Mouse (Mus musculus) cerebellum, adult (tissue): ENCODE measurements around the gene Gtsf1l.

Source experiments
- ATAC-seq: cut with Nextera tagmentation; 2 replicates; pipeline ENCODE4 v1.9.2; 2017; ENCODE audit warnings: mild to moderate bottlenecking, moderate library complexity, mixed read lengths; ENCODE audit not compliant: insufficient number of reproducible peaks, low FRiP score, low TSS enrichment

Gtsf1l gene

GRCm38 (mm10) chr2:163087728-163088127, at the start of gene Gtsf1l:
TSS of gene Gtsf1l (minus strand) at chr2:163087855.
- ATAC-seq = no peak

- ATAC-seq = no peak
Measured at GRCm38 (mm10) chr2:163136996-163137395, 49.3 kb upstream of the Gtsf1l start.

DNA sequence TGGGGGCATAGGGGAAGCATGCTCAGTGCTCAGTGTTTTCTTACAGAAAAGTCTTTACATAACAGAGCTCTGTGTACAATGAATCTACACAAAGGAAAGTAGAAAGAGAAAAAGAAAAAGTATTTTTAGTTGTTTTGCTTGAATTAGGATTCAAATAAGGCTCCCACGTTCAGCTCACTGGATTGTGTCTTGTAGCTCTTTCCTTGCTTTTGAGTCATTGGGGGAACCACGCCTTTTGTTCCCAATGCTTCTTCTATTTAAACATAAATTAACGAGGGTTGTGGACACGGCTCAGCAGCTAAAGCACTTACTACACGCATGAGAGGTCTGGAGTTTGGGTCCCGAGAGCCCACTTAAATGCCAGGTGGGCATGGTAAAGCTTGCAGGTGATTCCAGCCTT, 48.3 kb upstream of the Gtsf1l start:
- ATAC-seq = no peak

DNA sequence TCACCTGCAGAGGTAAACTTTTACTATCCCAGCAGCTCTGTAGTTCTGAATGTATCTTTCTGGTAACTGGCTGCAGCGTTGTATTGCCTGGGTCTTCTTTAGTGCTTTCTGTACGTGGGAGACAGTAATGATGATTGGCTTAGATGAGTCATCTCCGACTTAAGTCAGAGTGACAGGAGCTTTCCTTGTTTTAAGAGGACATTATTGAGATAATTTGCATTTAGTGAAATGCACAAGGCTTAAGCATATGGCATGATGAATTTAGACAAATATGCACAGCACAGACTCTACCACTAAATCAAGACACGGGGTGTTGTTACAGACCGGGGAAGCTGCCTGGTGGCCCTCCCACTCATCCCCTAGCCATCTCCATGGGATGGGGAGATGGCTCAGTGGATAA, 44.7 kb upstream of the Gtsf1l start:
- no peak for ATAC-seq

GRCm38 (mm10) chr2:163130837-163131236, 43.2 kb upstream of the Gtsf1l start:
- ATAC-seq = no peak

DNA sequence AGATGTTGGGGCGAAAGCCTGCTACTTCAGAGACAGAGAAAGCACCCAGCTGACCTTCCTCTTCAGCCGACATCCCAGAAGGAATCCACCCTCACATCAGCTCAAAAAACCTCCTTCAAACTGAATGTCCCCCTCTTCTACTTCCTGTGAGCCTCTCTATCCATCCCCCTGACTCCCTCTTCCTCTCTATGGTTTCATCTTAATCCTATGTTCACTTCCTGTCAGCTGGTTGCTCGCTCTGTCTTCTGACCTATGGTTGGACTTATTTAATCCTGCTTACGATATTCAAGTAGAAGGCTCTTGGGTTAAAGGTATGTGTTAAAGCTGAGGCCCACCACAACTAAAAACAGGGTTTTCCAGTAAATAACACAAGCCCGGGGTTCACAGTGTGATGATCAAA, 35.8 kb upstream of the Gtsf1l start:
- no peak for ATAC-seq

GRCm38 (mm10) chr2:163122319-163122718, 34.7 kb upstream of the Gtsf1l start:
- no peak for ATAC-seq

DNA sequence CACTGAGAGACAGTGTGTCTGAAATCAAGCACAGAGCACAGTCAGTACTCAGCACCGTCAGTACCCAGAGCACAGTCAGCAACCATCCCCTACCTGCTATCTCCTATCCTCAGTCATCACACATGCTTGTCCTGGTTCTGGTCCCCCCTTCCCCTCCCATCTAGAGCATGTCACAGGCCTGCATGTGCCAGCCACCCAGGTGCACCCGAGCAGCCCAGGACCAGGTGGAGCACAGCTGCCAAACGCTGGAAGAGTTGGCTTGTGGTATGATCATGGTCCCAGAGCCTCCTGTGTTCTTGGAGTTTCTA, 33.7 kb upstream of the Gtsf1l start:
- ATAC-seq = no peak

- no peak for ATAC-seq
Measured at GRCm38 (mm10) chr2:163120626-163121352, 33.1 kb upstream of the Gtsf1l start.

GRCm38 (mm10) chr2:163111413-163112201, 24.0 kb upstream of the Gtsf1l start:
- no peak for ATAC-seq

DNA sequence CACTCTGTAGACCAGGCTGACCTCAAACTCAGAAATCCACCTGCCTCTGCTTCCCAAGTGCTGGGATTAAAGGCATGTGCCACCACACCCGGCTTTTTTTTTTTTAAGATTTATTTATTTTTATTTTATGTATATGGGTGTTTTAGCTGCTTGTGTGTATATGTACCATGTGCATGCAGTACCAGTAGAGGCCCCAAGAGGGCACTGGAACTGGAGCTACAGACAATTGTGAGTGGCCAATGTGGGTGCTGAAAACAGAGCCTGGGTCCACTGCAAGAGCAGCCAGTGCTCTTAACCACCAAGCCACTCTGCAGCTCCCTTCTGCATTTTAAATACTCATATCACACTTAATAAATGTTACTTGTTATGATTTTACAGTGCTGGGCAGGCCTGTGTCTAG, 23.1 kb upstream of the Gtsf1l start:
- no peak for ATAC-seq

DNA sequence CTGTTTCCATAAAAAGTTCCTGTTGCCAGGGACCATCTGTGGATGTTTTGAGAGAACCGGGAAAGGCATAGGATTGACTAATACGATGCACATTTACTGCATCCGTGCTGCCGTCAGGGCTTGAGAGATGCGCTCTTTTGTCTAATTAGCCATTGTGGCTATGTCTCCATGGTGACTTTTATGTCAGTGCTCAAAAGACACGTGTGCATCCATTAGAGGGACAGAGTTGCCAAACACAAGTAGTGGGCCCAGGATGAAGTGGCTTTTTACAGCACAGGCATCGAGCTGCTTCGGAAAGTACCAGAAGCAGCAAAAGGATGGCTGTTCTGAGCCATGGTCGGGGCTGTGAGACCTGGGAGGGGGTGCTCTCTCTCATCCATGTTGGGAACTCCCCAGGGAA, 20.7 kb upstream of the Gtsf1l start:
- no peak for ATAC-seq

- ATAC-seq = no peak
Measured at GRCm38 (mm10) chr2:163104086-163104770, 16.6 kb upstream of the Gtsf1l start.

DNA sequence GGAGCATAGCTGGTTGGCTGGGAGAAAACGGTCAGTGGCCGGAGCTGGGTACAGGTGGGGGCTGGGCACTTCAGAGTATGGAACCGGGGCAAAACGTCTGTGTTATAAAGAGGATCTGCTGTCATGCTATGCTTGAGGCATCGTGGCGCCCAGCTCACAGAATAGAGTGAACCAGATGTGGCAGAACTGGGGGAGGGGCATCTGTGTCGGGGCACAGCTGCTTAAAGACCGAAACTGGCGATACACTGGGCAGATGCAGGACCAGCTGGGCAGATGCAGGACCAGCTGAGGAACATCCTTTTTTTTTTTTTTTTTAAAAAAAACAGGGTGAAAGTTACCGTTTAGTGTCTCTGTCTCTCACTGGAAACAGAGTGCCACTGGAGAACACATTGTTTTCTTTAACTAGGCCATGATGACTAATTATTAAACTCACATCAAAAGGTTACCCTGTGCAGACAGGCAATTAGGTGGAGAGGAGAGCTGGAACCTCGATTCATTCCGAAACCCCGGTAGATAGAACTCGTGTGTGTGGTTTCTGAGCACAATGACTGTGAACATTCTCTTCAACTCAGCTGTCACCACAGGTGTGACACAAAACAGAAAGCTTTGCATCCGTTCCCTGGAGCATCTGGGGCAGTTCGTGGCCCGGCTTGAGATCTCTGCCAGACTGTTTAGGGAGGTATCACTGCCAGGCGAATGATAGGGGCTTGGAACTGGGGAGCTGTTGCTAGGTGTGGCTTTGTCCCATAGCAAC, 15.4 kb upstream of the Gtsf1l start:
- ATAC-seq = no peak

- no peak for ATAC-seq
Measured at GRCm38 (mm10) chr2:163102216-163102615, 14.6 kb upstream of the Gtsf1l start.

GRCm38 (mm10) chr2:163101646-163102203, 14.1 kb upstream of the Gtsf1l start:
- ATAC-seq = no peak

DNA sequence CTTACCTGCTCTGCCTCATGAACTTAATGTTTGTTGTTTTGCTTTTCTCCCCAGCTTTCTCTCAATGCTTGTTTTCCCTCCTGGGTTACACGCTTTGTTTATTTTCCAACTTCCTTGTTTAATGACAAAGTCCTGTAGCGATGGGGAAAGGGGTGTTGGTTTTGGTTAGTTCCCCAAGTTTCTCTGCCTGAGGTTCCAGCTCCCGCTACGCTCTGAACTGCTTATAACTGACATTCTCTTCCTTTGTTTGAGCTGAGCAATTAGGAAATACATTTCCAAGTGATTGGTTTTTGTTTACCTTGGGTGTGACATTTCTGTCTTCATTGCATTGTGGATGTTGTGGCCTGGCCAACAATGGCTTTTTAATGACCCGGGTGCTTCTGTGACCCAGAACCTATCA, 12.9 kb upstream of the Gtsf1l start:
- no peak for ATAC-seq

DNA sequence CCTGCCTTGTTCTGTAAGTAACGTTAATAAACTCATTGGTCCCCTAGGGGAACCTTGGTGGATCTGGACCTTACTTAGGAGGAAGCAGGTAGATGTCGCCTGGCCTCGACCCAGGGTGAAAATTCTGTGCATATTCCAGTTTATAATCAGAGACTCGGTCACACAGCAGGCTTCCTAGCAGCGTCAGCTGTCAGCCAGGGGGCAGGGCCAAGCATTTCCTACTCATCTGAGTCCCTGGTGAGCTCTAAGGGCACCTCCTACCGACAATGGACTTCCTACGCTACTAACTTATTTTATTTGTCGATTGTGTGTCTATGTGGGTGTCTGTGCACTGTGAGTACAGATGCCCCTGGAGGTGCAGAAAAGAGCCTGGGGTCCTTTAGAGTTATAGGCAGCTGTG, 12.3 kb upstream of the Gtsf1l start:
- no peak for ATAC-seq

GRCm38 (mm10) chr2:163095784-163096183, 8.1 kb upstream of the Gtsf1l start:
- ATAC-seq = no peak

GRCm38 (mm10) chr2:163094909-163095308, 7.3 kb upstream of the Gtsf1l start:
- no peak for ATAC-seq
